Mouse (Mus musculus) liver, adult 2 months (tissue): ENCODE measurements at regions not wholly inside any gene's neighbourhood (a gene's known extent, or its start where the extent isn't known, plus 50 kb on each side); places are given as distances from the start of the nearest gene placed in this dataset.
"Not testable (repeated sequence)": the region's sequence is repeated elsewhere in the genome, so short reads cannot be mapped to it uniquely, and the experiment has no call there.

Experiments used
- CTCF ChIP-seq: fragments of 200-500 bp; IDR thresholded peaks from 2 replicates; pipeline ENCODE4 v1.5.1; 2011; ENCODE audit warnings: low read depth, low read length, control low read depth
- POLR2A ChIP-seq: fragments of 200-500 bp; IDR thresholded peaks from 2 replicates; pipeline ENCODE4 v1.6.1; 2011; ENCODE audit warnings: low read length, control low read depth; ENCODE audit not compliant: insufficient read depth; ENCODE audit errors: extremely low read depth

GRCm38 (mm10) chr7:73656424-73656795 lies 83.7 kb upstream of the Fam174b start:
- TF ChIP-seq CTCF, POLR2A: not testable (repeated sequence)
